Mouse (Mus musculus) erythroblast, adult 5-6 weeks (primary cell): ENCODE measurements around the gene Megf11. TPM values are rescaled to one million over a fixed set of nuclear protein-coding genes. Genes with fewer than 3 reads are reported as not detected.

Source experiments
- ATAC-seq: replicated peaks from 2 replicates; pipeline ENCODE4 v1.8.0; 2016; ENCODE audit warnings: moderate number of reproducible peaks, mild to moderate bottlenecking, moderate TSS enrichment, inconsistent platforms; ENCODE audit not compliant: poor library complexity, low FRiP score, severe bottlenecking
- total RNA-seq, 2 experiments: library from RNA; stranded (forward) in 1 of 2; stranded (reverse) in 1 of 2; fragments of 150-400 nt in 1 of 2; fragments of 200-764, 138-1000 nt in 1 of 2; gene quantifications; 2 replicates each; pipeline versions ENCODE4 v1.2.3 to v1.2.4; 2015 to 2017; ENCODE audit warnings: low replicate concordance in 2 of 2

Megf11 gene
- total RNA-seq, 2 experiments from 2014 or later, result not detected

- no peak for ATAC-seq
Measured at GRCm38 (mm10) chr9:64587991-64588390, 202.6 kb downstream of the Megf11 start.

GRCm38 (mm10) chr9:64590634-64591041, 205.2 kb downstream of the Megf11 start:
- peak; percentile 89 for ATAC-seq

DNA sequence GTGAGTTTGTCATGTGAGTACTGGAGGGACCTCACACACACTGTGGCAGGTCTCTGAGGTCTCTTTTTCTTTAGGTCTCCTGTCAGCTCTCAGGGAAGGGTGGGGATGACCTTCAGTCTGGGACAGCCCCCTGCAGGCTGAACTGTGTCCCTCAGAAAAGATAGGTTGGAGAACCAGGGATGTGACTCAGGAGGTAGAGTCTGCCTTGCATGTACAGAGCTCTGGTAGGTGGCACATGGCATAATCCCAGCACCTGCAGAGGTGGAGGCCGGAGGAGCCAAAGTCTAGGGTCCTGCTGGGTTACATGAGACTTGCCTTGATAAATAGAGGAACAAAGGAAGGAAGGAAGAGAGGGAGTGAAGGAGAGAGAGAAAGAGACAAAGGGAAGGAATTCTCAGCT, 206.0 kb downstream of the Megf11 start:
- peak; percentile 53 for ATAC-seq

DNA sequence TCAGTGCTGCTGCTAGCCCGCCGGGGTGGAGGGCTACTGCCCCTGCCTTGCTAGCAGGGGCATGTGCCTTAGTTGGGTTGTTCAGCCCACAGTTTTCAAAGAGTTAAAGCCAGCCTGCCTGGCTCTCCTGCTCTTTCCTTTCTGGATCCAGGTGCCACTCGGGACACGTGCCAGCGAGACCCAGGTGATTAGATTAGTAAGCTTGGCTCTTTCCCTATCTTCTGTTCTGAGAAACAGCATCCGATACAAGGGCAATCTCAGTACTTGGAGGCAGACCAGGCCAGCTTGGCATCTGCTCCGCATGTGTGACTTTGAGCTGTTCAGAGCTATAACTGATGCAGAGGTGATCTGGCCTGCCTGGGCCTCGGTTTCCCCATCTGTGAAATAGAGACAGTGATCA, 209.0 kb downstream of the Megf11 start:
- no peak for ATAC-seq

DNA sequence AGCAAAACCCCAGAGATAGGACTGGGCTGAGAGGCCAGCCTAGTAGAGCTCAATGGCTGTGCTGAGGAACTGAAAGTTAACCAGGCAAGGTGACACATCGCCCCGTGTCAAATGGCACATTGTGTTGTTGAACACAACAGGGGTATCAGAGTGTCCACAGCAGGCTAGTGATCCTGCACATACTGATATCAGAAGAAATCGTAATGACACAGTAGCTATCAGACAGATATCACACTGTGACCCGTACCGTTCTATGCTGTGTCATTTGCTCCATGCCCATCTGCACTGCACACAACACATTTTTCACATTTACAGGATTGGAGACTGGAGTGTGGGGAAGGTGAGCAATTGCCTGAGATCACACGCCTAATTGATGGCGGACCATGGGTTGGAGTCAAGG, 213.0 kb downstream of the Megf11 start:
- ATAC-seq, result no peak

DNA sequence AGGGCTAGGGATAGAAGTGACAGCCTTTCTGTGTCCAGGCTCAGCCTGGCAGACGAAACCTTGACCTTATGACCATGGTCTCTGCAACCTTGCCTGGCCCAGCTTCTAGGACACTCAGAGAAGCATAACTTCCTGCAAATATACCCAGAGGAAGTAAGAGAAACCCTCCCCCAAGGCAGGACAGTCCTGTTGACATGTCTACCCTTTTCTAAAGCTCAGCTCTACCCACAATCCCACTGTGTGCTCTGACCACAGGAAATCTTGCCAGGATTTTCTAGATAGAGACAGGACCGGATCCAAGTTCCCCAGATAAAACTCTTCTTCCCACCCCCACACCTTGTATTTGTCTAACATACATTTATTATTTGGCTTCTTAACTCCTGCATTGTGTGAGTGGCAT, 215.3 kb downstream of the Megf11 start:
- ATAC-seq, result no peak

DNA sequence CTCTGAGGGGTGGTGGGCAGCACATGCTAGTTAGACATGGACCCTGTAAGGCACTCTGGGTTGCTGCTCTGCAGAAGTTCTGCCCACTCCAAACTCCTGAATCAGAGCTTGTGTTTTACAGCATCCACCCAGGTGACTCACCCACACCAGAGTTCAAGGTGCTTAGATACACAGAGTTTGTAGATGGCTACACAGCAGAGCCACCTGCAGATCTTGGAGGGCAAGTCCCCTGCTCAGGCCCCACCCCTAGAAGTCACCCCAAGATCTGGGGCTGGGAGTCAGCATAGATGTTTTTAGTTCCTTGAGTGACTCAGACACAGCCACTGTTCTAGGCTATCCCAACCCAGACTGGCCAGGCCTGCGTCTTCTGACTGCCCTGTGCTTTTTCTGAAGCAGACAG, 217.5 kb downstream of the Megf11 start:
- ATAC-seq, result no peak

DNA sequence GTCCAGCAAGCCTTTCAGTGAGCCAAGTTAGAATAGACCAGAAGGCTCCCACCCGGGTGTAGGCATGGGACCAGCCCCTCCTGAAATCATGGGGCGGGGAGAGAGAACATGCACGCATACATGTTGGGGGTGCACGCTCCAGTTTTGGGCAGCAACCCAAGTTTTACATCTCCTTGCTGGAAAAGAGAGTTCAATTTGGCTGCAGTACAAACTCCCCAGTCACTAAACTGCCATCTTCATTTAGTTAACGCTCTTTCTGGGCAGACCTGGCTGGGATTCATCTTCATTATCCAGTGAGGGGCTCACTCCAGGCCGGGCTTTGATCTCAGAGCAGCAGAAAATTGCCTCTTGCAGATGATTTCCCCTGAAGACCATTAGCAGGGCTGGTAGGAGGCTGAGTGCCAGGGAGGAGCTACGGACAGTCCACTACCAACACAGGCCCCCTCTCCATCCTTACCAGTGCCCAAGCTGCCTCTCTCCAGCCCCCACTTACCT, 218.8 kb downstream of the Megf11 start:
- ATAC-seq, result no peak

GRCm38 (mm10) chr9:64605077-64605714, 219.8 kb downstream of the Megf11 start:
- ATAC-seq, result no peak

GRCm38 (mm10) chr9:64605735-64606349, 220.4 kb downstream of the Megf11 start:
- no peak for ATAC-seq

DNA sequence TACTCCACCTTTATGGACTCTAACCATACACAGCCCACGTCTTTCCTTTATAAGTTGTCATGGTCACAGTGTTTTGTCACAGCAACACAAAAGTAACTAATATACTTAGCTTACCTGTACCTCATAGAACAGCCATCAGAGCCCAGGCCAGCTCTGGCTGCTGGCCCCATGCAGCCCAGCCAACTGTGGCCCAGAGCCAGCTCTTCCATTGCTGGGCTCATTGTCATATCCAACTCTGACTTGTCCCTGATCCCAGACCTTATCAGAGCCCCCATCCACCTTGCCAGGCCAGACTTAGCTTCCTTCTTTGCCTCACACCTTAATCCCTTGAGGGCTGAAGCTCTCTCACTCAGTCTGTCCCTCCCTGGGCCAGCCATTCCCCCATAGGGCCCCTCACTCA, 221.6 kb downstream of the Megf11 start:
- ATAC-seq, result no peak

- no peak for ATAC-seq
Measured at GRCm38 (mm10) chr9:64609546-64609945, 224.1 kb downstream of the Megf11 start.

- ATAC-seq, result no peak
Measured at GRCm38 (mm10) chr9:64612121-64612983, 226.9 kb downstream of the Megf11 start.

- ATAC-seq, result 0 out of 2 replicates have a peak, but pooled peaks have one; percentile 43
Measured at GRCm38 (mm10) chr9:64612984-64613649, 227.7 kb downstream of the Megf11 start.

DNA sequence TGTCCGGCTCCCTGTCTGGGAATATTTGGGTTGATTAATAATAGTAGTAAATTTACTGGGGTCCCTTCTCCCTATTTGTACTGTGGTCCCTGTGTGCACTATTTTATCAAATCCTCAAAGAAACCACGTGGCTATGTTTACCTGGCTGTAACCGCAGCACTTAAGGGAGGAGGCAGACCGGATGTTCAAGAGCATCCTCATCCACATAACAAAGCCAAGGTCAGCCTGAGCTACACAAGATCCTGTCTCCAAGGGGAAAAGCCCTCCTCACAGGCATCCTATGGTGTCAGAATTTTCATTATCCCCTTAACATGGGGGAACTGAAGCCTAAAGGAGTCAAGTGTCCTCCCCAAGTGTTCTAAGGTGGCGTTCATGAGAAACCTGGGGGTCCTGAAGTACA, 232.0 kb downstream of the Megf11 start:
- no peak for ATAC-seq

DNA sequence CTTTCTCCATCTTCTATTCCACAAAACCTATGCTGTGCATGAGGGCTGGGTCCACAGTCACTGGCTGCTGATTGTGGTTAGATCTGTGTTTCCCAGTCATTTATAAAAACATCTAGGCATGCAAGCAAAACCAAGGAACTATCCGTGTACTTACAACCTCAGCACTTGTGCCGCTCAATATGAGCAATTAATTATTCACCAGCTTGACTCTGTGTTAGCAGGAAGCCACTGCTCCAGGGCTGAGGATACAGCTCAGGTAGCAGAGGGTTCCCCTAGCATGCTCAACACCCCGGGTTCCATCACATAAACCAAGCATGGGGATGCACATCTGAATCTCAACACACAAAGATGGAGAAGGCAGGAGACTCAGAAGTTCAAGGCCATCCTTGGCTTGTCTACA, 233.0 kb downstream of the Megf11 start:
- no peak for ATAC-seq

GRCm38 (mm10) chr9:64619440-64619839, 234.0 kb downstream of the Megf11 start:
- no peak for ATAC-seq

DNA sequence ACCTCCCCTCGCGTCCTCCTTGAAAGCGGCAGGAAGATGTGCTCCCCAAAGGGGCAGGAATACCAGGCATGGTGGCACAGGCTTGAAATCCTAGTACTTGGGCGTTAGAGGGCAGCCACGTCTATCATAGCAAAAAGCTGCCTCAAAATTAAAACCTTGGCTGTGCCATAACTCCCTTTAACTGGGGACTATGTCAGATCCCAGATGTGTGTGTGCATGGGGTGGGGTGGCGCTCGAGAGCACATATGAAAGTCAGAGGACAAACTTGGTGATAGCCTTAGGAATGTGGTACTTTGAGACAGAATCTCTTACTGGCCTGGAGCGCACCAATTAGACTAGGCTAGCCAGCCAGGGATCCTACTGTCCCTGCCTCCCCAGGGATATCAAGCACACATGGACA, 235.2 kb downstream of the Megf11 start:
- no peak for ATAC-seq

DNA sequence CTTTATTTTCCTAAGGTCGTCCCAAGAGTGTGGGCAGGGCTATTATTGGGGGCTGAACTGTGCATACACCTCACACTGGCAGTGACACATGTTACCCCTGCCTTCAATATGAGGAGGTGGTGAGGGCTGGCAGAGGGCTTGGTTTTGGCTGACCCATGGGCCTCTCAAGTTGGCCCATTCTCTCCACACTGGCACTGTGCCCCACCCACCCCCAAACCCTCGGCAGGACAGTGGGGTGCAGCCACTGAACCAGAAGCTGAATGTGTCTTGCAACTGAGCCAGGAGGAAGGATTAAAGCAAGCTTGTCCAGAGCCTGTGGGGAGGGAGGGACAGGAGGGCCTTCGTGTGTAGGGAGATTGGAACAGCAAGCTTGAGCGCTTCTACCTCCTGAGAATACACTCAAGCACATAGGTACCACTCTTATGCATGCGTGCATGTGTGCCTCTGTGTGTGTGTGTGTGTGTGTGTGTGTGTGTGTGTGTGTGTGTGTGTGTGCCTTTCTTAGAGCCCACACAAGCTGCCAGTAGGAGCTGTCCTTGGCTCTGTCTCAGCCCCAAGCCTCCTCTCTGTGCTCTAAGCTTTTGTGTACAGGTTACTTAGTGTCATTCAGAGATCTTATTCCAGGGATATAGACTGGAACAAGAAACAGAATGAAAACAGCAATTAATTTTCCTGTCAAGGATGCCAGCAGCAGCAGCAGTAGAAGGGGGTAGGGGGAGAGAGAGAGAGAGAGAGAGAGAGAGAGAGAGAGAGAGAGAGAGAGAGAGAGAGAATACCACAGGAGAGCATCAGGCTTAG, 236.3 kb downstream of the Megf11 start:
- no peak for ATAC-seq
